Mouse (Mus musculus): ENCODE measurements around the gene Timeless.
"Not testable (repeated sequence)": the region's sequence is repeated elsewhere in the genome, so short reads cannot be mapped to it uniquely, and the experiment has no call there.

The Timeless gene

GRCm38 (mm10) chr10:128214112-128214511, 17.8 kb upstream of the Timeless start:
- not testable (repeated sequence) for DNase-seq

- no peak for DNase-seq
Measured at GRCm38 (mm10) chr10:128214981-128215380, 16.9 kb upstream of the Timeless start.

DNA sequence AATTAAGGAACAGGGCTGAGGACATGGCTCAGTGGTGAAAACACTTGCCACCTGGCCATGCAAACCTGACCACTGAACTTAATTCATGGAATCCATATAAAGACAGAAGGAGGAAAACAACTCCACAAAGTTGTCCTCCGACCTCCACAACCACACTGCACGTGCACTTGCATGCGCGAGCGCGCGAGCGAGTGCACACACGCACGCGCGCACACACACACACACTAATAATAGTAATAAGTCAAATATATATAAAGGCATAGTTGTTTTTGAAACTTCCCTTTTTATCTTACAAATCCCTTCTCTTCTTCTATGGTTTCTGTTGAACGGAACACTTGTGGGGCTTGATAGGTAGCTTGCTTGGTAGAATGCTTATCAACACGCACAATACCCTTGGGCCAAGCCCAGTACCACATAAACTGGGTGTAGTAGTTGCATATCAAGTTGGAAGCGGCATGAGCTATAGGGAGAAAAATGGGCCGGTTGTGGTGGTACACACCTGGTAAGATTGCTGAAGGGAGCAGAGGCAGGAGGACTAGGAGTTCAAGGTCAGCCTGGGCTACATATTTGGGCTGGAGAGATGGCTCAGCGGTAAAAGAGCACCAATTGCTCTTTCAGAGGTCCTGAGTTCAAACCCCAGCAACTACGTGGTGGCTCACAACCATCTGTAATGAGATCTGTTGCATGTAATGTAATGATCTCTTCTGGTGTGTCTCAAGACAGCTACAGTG, 13.3 kb upstream of the Timeless start:
- DNase-seq, result no peak

DNA sequence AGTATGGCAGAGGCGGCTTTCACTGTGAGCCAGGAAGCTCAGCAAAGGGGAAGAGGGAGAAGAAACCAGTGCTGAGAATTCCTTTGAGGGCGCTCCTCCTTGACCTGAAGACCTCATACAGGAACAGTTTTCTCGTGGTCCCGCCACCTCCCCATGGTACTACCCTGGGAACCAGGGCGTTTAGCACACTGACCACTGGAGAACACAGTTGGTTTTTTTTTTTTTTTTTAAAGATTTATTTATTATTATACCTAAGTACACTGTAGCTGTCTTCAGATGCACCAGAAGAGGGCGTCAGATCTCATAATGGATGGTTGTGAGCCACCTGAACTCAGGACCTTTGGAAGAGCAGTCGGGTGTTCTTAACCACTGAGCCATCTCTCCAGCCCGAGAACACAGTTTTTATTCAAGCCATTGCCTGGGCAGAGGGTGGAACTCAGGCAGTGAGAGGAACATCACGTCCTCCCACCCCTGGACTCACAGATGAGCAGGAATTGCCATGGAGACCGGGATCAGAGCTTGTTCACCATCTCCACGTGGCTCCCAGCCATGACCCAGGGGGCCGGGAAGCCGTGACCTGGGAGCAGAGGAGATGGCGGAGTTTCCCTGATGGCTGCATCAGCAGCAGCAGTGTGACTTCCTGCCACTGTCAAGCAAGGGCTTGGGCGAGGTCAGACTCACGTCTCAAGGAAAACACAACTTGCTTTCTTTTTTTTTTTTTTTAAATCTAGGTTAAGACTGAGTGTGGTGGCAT, 10.2 kb upstream of the Timeless start:
- no peak for DNase-seq

GRCm38 (mm10) chr10:128225064-128225463, 6.8 kb upstream of the Timeless start:
- no peak for DNase-seq

DNA sequence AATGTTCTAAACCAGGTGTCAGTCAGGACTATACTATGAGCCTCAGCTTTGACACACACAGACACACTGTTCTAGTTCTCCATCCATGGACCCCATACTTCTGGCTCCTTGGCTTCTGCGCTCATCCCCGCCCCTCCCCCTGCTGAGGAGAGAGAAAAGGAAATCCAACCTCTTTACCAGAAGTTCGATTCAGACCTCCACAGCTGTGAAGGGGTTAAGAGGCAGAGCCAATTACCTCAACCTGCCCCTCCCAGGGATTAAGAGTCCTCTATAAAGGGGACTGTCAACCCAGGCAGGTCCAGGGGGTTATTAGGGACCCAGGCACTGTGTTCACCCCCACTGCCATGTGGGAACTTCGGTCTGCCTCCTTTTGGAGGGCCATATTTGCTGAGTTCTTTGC, 6.3 kb upstream of the Timeless start, which contains the start of gene Mip:
Mip (plus strand) TSS at position 301 of the 400 bp plus-strand sequence.
- DNase-seq, result no peak

GRCm38 (mm10) chr10:128227592-128227991, 4.3 kb upstream of the Timeless start:
- no peak for DNase-seq

- DNase-seq, result no peak
Measured at GRCm38 (mm10) chr10:128228009-128228408, 3.9 kb upstream of the Timeless start.

- no peak for DNase-seq
Measured at GRCm38 (mm10) chr10:128230582-128230981, 1.3 kb upstream of the Timeless start.

- DNase-seq, result no peak
Measured at GRCm38 (mm10) chr10:128231146-128231545, 719 bp upstream of the Timeless start.

GRCm38 (mm10) chr10:128232420-128232985, 638 bp downstream of the Timeless start:
- peak; percentile 54 for DNase-seq

- no peak for DNase-seq
Measured at GRCm38 (mm10) chr10:128236321-128236720, 4.5 kb downstream of the Timeless start.

- peak; percentile 38 for DNase-seq
Measured at GRCm38 (mm10) chr10:128237807-128238480, 6.1 kb downstream of the Timeless start.

GRCm38 (mm10) chr10:128239140-128239539, 7.3 kb downstream of the Timeless start:
- no peak for DNase-seq

DNA sequence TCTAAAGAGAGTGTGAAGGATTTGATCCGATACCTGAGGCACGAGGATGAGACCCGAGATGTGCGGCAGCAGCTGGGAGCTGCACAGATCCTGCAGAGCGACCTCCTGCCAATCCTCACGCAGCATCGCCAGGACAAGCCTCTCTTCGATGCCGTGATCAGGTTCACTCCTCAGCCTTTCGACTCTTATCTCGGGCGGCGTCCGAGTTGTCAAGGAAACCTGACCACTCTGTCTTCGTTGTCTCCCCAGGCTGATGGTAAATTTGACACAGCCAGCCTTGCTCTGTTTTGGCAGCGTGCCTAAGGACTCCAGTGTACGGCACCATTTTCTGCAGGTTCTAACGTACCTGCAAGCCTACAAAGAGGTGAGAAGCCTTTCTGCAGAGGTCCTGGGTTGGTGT, 8.3 kb downstream of the Timeless start:
- DNase-seq, result no peak

DNA sequence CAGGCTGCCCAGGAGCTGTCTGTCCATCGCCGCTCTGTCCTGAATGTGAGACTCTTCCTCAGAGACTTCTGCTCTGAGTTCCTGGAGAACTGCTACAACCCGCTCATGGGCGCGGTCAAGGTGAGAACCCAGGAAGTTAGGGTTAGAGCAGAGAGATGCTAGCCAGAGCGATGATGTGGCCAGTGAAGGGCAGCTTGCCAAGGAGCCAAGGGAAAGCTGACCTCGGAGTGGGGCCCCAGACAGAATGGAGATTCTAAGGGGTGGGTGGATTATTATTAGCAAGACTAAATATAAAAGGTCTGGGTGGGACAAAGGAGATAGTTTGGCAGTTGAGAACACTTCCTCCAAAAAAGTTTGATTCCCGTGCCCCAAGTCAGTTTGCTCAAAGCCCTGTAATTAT, 11.4 kb downstream of the Timeless start:
- DNase-seq, result no peak

DNA sequence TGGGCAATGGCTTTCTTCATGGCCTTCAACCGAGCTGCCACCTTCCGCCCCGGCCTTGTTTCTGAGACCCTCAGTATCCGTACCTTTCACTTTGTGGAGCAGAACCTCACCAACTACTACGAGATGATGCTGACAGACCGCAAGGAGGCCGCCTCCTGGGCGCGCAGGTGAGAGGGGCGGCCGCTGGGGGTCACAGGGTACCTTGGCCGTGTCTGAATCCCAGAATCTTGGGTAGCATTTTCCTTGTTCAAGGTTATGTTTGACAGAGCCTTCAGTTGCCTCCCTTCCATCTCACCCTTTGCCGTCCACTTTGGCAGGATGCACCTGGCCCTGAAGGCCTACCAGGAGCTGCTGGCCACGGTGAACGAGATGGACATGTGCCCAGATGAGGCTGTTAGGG, 12.3 kb downstream of the Timeless start:
- no peak for DNase-seq

DNA sequence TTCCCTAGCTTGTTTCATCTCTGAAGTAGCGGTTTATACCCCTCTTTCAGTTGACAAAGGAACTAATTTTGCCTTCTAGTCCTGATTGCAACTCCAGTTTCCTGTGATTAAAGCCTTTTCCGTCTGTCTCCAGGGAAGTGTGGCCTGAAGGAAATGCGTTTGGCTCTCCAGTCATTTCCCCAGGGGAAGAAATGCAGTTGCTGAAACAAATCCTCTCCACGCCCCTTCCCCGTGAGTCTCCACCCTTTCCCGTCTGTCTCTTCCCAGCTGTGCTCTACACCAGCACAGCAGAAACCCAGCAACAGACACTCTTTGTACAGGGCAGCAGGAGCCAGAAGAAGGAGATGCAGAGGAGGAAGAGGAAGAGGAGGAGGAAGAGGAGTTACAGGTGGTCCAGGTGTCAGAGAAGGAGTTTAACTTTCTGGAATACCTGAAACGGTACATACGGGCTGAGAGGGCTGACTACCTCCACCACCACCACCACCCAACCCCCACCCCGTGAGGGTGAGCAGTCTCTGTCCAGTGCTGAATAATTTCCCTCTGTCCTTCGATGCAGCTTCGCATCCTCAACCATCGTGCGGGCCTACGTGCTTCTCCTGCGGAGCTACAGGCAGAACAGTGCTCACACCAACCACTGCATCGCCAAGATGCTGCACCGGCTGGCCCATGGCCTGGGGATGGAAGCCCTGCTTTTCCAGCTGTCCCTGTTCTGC, 15.3 kb downstream of the Timeless start:
- DNase-seq, result no peak

- DNase-seq, result no peak
Measured at GRCm38 (mm10) chr10:128250565-128250964, 18.7 kb downstream of the Timeless start.

- no peak for DNase-seq
Measured at GRCm38 (mm10) chr10:128253677-128254255, 21.9 kb downstream of the Timeless start, which contains the start of gene Apon. Gene Apon, plus strand, starts transcription at chr10:128254096.

DNA sequence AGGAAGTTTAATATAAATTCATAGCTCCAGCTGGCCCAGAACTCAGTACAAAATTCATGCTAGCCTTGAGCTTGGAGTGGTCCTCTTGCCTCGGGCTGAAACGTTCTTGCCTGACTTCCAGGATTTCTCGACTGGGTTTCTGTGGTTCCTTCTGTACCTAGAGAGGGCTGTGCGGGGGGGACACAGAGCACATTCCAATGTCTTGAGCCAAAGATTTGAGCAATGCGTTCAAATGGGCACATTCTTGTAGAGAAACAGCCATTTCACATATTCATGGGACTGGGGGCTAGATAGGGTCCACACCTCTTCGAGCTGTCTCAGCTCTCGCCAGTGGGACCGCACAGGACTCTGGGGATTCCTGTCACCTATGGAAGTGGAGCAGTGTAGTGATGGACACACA, 24.1 kb downstream of the Timeless start:
- DNase-seq, result no peak

DNA sequence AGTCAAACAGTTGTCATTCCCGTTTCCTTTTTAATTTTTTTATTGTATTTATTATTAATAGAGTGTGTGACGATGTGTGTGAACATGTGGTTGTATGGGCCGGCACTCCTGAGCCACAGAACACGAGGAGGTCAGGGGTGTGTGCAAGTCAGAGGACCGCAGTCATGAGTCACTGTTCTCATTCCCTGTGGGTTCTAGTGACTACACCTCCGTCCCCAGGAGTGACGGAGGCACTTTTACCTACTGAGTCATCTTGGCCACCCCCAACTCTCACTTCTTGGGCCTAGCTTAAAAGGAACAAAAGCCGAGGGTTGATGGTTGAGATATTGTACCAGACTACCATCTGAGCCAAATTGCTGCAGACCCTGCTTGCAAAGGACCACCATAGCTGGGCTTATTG, 24.5 kb downstream of the Timeless start:
- DNase-seq, result no peak
